Mouse (Mus musculus): Measurements from ENCODE around the gene Mapk6. TPM values are rescaled to one million over a fixed set of nuclear protein-coding genes. Genes with fewer than 3 reads are reported as not detected.
"Not testable (repeated sequence)": the region's sequence is repeated elsewhere in the genome, so short reads cannot be mapped to it uniquely, and the experiment has no call there.

The Mapk6 gene
- total RNA-seq, 1 experiment from 2014 or later = 51.7 TPM

GRCm38 (mm10) chr9:75395971-75396370 lies 13.8 kb downstream of the Mapk6 start:
- ATAC-seq (replicated peaks; ENCODE audit: insufficient number of reproducible peaks, low FRiP score, low TSS enrichment, poor library complexity, severe bottlenecking) = no peak

GRCm38 (mm10) chr9:75393251-75393650 lies 16.6 kb downstream of the Mapk6 start:
- no peak for ATAC-seq (replicated peaks; ENCODE audit: insufficient number of reproducible peaks, low FRiP score, low TSS enrichment, poor library complexity, severe bottlenecking)

GRCm38 (mm10) chr9:75385218-75385974 lies 24.4 kb downstream of the Mapk6 start:
- no peak for ATAC-seq (replicated peaks; ENCODE audit: insufficient number of reproducible peaks, low FRiP score, low TSS enrichment, poor library complexity, severe bottlenecking)

- no peak for ATAC-seq (replicated peaks; ENCODE audit: insufficient number of reproducible peaks, low FRiP score, low TSS enrichment, poor library complexity, severe bottlenecking)
Measured at GRCm38 (mm10) chr9:75384337-75384962, 25.4 kb downstream of the Mapk6 start.

GRCm38 (mm10) chr9:75383785-75384184 lies 26.0 kb downstream of the Mapk6 start:
- no peak for ATAC-seq (replicated peaks; ENCODE audit: insufficient number of reproducible peaks, low FRiP score, low TSS enrichment, poor library complexity, severe bottlenecking)

- ATAC-seq (replicated peaks; ENCODE audit: insufficient number of reproducible peaks, low FRiP score, low TSS enrichment, poor library complexity, severe bottlenecking) = no peak
Measured at GRCm38 (mm10) chr9:75382825-75383224, 27.0 kb downstream of the Mapk6 start.

GRCm38 (mm10) chr9:75378774-75379173 lies 31.0 kb downstream of the Mapk6 start:
- no peak for ATAC-seq (replicated peaks; ENCODE audit: insufficient number of reproducible peaks, low FRiP score, low TSS enrichment, poor library complexity, severe bottlenecking)

- no peak for ATAC-seq (replicated peaks; ENCODE audit: insufficient number of reproducible peaks, low FRiP score, low TSS enrichment, poor library complexity, severe bottlenecking)
Measured at GRCm38 (mm10) chr9:75376428-75376827, 33.4 kb downstream of the Mapk6 start.

GRCm38 (mm10) chr9:75375606-75376005 lies 34.2 kb downstream of the Mapk6 start:
- no peak for ATAC-seq (replicated peaks; ENCODE audit: insufficient number of reproducible peaks, low FRiP score, low TSS enrichment, poor library complexity, severe bottlenecking)

GRCm38 (mm10) chr9:75368779-75369178 lies 41.0 kb downstream of the Mapk6 start:
- ATAC-seq (replicated peaks; ENCODE audit: insufficient number of reproducible peaks, low FRiP score, low TSS enrichment, poor library complexity, severe bottlenecking) = no peak

GRCm38 (mm10) chr9:75366191-75366590 lies 43.6 kb downstream of the Mapk6 start:
- ATAC-seq (replicated peaks; ENCODE audit: insufficient number of reproducible peaks, low FRiP score, low TSS enrichment, poor library complexity, severe bottlenecking) = no peak

GRCm38 (mm10) chr9:75365195-75365594 lies 44.6 kb downstream of the Mapk6 start:
- ATAC-seq (replicated peaks; ENCODE audit: insufficient number of reproducible peaks, low FRiP score, low TSS enrichment, poor library complexity, severe bottlenecking) = no peak

GRCm38 (mm10) chr9:75363702-75364101 lies 46.1 kb downstream of the Mapk6 start:
- ATAC-seq (replicated peaks; ENCODE audit: insufficient number of reproducible peaks, low FRiP score, low TSS enrichment, poor library complexity, severe bottlenecking) = not testable (repeated sequence)

GRCm38 (mm10) chr9:75363001-75363400 lies 46.8 kb downstream of the Mapk6 start:
- ATAC-seq (replicated peaks; ENCODE audit: insufficient number of reproducible peaks, low FRiP score, low TSS enrichment, poor library complexity, severe bottlenecking) = no peak

- ATAC-seq (replicated peaks; ENCODE audit: insufficient number of reproducible peaks, low FRiP score, low TSS enrichment, poor library complexity, severe bottlenecking) = peak; percentile 47; the same call in 1 of the 2 replicates
Measured at GRCm38 (mm10) chr9:75362201-75362600, 47.6 kb downstream of the Mapk6 start.

- ATAC-seq (replicated peaks; ENCODE audit: insufficient number of reproducible peaks, low FRiP score, low TSS enrichment, poor library complexity, severe bottlenecking) = peak; percentile 57
Measured at GRCm38 (mm10) chr9:75361699-75362098, 48.1 kb downstream of the Mapk6 start.

- no peak for ATAC-seq (replicated peaks; ENCODE audit: insufficient number of reproducible peaks, low FRiP score, low TSS enrichment, poor library complexity, severe bottlenecking)
Measured at GRCm38 (mm10) chr9:75357087-75357654, 52.6 kb downstream of the Mapk6 start.

GRCm38 (mm10) chr9:75355783-75356182 lies 54.0 kb downstream of the Mapk6 start:
- ATAC-seq (replicated peaks; ENCODE audit: insufficient number of reproducible peaks, low FRiP score, low TSS enrichment, poor library complexity, severe bottlenecking) = no peak

- ATAC-seq (replicated peaks; ENCODE audit: insufficient number of reproducible peaks, low FRiP score, low TSS enrichment, poor library complexity, severe bottlenecking) = no peak
Measured at GRCm38 (mm10) chr9:75353094-75353493, 56.7 kb downstream of the Mapk6 start.

GRCm38 (mm10) chr9:75348641-75349040 lies 61.2 kb downstream of the Mapk6 start:
- no peak for ATAC-seq (replicated peaks; ENCODE audit: insufficient number of reproducible peaks, low FRiP score, low TSS enrichment, poor library complexity, severe bottlenecking)
